Mouse (Mus musculus) adrenal gland (tissue): ENCODE results near the gene Spag9.
"Not testable (repeated sequence)": the region's sequence is repeated elsewhere in the genome, so short reads cannot be mapped to it uniquely, and the experiment has no call there.

ENCODE experiments used
- intact Hi-C: fragments of 180-260 bp; cut with DNase I; formaldehyde crosslinking; loops from one replicate; pipeline ENCODE4 v1.15.1; 2025

The Spag9 gene

DNA sequence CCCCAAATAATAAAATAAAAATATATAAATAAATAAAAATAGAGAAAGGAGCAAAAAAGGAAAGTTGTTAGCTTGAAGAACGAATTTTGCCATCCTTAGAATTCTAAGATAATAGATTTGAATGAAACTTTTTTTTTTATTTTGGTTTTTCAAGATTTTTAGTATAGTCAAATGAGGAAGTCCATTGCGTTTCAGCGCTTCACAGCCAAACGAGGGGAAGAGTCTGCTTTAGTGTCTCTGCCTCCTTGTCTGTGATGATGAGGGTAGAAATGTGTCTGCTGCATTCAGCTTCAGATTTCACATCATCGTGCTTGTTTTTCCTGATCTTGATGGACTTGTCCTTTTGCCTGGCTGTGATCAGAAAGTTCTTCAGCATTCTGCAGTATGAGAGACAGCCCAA is 10.6 kb upstream of the Spag9 start:
- intact Hi-C loops, result no loop called here

DNA sequence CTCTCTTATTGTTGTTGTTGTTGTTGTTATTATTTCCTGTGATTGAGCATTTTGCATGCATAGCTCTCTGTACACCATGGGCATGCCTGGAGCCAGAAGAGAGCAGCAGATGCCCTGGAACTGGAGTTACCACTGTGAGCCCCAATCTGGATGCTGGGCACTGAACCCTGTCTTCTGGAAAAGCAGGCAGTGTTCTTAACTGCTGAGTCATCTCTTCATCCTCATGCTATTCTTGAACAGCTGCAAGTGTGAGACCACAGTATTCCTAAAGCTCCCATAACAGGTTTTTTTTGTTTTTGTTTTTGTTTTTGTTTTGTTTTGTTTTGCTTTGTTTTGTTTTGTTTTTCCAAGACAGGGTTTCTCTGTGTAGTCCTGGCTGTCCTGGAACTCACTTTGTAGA is 9.6 kb upstream of the Spag9 start:
- intact Hi-C loops, result no loop called here

DNA sequence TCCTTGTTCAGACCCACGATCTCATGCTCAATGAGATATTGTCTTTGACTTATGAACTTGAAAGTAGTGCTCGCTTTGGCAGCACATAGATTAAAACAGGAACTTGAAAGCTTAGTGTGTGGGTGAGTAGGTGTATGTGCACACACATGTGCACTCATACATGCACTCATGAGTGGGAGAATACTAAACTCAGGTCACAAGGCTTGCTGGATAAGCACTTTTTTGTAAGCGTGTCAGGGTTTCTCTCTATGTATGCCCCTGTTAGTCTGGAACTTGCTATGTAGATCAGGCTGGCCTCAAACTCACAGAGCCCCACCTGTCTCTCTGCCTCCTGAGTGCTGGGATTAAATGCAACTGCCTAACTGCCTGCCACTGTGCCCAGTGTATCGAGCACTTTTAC is 8.9 kb upstream of the Spag9 start:
- intact Hi-C loops, result no loop called here

DNA sequence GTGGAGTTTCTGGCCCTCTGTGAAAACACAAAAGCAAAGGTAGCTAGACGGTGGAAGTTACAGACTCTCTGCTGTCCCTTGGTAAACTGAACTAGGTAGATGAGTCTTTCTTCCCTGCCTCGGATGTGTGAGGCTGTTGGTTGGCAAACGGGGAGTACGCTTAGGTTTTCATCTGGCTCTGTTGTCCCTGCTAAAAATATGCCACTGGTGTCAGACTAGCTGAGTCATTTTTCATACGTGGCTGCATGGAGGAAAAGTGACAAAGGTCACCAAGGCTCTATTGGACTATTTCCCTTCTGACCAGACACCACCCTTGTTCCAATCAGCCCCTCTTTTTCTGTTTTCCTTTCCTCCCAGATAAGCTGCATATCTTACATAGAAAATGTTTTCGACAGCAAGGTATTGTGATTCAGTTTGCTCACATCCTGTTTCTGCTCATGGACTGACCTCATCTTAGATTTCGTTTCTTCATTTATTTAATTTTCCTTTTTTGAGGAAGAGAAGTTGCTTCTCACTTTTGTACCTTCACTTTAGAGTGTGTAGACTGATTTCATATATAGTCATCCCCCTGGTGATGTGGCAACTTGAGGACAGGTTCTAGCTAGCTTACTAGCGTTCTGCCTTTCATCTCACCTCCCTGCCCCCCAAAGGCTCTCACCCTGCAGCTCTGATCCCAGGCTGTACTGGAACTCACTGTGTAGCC is 8.1 kb upstream of the Spag9 start:
- intact Hi-C loops, result no loop called here

DNA sequence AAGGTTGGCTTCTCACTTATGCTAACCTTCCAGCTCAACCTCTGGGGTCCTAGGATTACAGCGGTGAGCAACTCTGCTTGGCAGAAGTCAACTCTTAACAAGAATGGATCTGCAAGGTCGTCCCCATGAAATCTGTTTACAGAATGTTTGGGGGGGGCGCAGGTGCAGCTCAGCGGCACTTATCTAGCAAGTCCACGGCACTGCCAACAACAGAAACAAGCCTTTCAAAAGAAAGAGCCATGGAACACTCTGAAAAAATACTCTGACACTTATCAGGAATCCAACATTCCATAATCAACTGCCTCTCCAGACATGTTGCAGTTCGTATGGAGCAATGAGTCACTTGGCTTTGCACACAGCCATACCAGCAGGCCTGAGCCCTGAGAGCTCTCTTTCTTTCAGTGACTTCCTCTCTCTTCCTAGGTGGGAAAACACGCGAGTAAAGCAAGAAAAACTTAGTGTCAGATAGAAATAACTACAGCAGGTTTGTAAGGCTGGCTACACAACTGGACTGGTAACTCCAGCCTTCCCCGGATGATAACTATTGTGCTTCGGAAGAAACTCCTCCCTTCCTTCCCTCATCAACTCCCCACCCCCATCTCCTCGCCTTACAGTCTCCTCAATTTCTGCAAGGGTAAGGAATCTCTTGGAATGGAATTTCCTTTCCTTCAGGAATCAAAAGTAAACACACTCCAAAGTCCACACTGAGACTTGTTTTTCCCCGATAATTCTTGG is 7.4 kb upstream of the Spag9 start:
- intact Hi-C loops, result no loop called here

DNA sequence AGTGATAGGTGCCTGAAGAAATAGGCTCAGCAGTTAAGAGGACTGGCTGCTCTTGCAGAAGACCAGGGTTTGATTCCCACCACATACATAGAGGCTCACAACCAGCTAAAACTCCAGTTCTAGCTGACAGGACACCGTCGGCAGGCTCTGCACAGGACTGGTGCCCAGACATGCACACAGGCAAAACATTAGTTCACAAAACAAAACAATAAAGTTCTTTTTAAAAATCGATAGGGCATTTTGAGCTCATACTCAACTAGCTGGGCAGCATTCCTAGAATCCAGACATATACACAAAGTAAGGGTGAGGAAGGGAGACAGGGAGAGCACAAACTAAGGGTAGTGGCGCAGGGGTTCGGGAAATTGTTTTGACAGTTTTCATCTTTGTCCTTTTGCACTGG is 1.4 kb upstream of the Spag9 start:
- intact Hi-C loops, result no loop called here

DNA sequence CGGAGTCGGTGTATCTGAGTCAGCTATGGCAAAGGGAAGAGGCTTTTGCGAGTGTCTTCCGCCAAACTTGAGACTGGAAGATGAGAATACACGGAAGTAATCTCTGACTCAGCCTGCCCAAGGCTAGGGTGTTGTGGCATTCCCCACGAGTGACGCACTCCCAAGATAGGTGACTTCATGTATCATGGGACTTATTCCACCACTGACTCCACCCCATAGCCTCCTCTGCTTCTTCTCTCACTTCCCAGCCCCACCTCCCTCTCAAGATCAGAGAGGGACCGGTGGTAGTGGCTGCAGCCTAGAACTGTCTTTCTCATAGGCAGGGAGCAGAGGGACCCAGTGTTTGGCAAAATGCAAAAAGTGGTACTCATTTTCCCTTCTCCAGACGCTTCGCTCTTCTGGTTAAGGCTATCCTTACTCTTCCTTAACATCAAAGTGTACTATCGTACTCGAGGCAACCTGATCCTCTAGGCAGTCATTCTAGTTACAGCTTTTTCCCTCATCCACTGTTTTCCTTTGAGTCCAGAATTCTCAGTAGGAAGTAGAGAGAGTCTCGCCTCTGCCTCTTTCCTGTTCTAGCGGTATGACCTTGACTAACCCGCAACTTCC is 676 bp upstream of the Spag9 start:
- intact Hi-C loops, result no loop called here

DNA sequence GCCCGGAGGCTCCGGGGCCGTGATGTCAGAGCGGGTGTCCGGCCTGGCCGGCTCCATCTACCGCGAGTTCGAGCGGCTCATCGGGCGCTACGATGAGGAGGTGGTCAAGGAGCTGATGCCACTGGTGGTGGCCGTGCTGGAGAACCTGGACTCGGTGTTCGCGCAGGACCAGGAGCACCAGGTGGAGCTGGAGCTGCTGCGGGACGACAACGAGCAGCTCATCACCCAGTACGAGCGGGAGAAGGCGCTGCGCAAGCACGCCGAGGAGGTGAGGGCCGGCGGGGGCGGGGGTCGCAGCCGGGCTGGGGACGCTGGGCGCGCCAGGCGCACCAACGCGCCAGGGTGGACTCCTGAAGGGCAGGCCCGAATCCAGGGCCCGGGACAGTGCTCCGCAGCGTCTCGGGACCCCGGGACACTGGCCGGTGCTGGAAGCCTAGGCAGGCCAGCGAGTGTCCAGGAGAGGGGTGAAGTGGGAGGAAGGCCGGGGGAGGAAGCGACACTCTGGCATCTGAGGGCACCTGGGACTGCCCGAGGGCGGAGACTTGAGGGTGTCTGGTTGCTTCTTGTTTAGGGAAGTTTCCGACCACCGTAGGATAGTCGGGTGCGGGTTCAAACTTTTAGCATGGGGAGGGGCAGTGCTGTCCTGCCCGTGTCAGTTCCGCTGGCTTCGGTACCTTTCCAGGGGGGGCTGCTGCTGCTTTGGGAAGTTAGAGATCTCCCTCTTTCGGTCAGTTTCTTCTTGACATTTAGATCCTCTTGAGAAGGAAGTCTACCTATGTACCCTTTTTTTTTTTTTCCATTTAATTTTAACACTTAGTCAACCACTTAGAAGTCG is 632 bp downstream of the Spag9 start:
- intact Hi-C loops, result no loop called here

DNA sequence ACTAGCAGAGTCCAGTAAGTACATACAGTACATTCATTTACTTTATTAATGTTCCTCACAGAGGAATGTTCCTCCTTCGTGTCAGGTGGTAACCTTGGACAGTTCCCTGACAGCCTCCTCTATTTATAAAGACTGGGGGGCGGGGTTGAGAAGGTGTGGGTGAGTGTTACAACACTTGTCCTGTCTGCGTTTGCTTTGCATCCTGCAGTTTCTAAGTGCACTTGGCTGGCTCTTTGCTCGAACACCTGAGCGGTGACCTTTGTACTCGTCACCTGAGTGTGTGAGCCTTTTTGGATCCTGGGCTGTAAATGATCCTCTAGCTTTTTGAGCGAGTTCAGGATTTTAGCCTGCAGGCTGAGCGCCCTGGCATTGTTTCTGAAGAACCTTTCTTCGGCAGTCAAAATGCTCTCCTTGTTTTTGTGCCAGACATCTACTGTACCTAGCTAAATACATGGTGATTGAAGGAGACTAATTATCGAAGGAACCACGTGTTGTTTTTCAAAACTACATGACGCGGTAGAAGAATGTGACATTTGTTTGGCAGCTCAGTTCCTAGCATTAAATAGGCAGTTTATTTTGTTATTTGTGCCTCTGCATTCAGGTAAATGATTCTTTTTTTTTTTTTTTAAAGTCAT is 1.4 kb downstream of the Spag9 start:
- intact Hi-C loops, result no loop called here

DNA sequence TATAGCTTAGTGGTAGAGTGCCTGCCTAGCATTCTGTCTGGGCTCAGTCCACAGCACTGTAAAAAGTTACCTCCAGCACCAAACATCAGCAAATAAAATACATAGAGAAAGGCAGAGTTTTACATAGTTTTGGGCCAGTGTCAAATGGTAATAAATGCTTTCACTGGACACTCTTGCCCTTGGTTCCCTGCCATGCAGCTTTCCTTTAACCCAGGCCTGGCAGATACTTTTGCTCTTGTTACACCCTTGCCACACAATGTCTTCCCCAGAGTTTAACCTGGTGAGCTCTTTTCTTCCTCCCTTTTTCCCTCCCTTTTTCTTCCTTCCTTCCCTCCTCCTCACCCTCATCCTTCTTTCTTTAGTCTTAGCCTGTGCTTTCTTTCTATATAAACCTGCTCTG is 3.4 kb downstream of the Spag9 start:
- intact Hi-C loops, result no loop called here

DNA sequence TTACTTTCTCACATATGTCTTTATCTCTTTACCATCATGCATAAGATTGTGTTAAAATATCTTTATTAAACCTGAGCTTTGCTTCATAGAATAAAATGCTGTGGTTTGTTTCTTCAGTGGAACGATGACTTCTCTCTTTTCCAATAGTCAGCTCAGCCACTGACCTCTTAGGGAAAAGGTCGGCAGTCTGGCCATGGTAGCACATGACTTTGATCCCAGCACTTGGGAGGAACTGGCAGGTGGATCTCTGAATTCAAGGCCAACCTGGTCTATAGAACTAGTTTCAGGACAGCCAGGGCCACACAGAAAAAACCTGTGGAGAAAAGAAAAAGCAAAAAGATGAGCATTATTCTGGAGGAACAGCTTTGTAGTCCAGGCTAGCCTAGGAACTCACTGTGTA is 7.5 kb downstream of the Spag9 start:
- intact Hi-C loops, result no loop called here

DNA sequence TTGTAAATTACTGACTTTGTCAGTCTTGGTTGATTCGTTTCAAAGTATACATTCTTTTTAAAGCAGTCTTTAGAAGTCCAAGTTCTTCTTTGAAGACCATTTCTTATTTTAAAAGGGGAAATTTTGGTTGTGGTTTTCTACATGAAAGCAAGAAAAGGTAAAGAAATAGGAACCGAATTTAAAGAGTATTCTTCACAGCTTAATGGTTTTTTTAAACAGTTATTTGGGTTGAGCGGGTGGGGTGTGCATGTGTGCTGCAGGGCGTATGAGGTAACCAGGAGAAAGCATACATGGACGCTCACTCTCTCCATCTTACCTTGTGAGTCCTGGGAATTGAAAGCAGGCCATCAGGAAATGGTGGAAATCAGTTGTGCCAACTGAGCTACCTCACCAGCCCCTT is 23.2 kb downstream of the Spag9 start:
- intact Hi-C loops, result no loop called here

DNA sequence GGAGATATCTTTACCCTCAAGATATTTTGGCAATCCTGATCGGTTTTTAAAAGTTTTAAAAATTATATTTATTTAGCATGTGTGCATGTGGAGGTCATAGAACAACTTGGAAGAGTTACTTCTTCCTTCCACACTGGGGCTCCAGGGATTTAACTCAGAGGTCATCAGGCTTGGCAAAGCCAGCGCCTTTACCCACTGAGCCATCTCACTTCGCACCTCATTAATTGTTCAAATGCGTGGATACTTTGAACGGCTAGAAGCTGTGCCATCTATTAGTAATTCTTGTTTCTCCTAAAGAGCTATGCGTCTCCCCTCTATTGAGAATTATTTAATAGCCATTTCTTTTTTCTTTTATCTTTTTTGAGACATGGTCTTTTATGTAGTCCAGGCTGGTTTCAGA is 24.5 kb downstream of the Spag9 start:
- intact Hi-C loops, result no loop called here

DNA sequence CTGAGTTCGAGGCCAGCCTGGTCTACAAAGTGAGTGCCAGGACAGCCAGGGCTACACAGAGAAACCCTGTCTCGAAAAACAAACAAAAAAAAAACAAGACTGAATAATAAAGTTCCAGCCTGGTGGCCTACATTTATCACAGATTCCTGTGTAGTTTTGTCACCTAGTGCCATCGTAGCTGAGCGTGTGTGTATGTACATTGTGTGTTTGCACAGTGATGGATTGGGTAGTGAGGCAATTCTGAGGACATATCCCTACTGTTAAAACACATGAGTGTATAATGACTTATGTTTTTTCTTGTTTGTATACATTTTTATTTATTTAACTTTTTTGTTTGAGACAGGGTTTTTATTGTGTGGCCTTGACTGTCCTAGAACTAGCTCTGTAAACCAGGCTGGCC is 30.4 kb downstream of the Spag9 start:
- intact Hi-C loops, result no loop called here

DNA sequence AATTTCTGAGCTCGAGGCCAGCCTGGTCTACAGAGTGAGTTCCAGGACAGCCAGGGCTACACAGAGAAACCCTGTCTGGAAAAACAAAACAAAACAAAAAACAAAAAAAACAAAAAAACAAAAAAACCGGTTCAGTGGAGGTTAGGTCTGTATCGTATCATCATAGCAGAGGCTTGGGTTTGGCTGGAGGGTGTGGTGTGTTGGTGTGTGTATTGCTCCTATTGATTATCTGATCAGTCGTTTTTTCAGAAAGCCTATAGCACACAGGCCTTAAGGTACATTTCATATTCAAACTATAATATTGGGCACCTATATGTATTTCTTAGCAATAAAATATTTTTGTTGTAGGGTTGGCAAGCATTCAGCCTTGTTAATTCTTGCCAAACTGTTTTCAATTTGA is 36.2 kb downstream of the Spag9 start:
- intact Hi-C loops, result no loop called here

DNA sequence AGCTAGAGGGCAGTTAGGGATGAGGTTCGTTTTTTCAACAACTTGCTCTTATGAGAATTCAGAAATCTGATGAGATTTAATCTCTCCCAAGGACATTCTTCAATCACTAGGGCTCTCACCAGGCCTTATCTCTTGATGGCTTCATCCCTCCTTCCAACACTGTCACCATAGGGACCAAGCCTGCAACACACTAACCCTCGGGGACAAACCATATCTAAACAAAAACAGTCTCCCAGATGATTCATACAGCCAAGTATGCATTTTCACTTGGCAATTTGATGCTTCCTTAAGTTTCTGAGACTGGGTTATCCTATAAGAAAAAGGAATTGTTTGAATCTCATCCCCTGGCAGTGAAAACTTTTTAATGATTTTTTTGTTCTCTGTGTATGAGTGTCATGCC is 37.1 kb downstream of the Spag9 start:
- intact Hi-C loops, result no loop called here

DNA sequence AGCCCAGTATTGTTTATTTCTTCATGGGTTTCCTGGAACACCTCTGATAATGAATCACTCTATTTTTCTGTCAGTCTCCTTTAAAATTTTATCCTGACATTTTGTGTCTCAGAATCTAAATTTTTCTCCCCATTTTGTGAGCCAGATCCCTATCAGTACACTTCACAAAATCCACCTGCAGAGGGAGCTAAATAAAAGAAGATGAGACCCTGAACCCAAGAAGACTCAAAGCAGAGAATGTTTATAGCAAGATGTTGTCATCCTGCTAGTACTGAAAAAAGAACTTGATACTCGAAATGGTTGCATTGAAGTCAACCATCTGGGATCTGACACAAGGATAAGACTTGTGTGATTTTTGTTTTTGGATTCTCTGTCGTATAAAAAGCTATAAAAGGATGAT is 40.1 kb downstream of the Spag9 start:
- intact Hi-C loops, result loop anchor here (5.0 kb wide), 1 partner anchor 51 kb away; no protein-coding TSS in a partner anchor

DNA sequence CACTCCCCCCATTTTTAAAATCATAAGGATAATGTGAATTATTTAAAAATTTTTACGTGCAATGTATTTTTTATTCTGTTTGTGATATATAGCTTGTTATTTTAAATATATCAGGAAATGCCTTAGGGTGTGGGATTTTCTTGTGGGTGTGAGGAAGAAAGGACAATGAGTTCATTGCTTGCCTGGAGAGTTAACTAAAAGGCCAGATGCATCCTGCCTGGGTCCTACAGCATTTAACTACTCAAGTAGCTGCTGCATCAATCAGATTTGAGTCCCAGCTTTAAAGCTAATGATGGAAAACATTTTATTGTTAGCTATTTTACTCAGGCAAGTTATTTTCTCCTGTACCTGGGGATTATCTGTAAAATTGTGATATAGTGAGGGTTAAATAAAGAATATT is 45.6 kb downstream of the Spag9 start:
- intact Hi-C loops, result no loop called here

DNA sequence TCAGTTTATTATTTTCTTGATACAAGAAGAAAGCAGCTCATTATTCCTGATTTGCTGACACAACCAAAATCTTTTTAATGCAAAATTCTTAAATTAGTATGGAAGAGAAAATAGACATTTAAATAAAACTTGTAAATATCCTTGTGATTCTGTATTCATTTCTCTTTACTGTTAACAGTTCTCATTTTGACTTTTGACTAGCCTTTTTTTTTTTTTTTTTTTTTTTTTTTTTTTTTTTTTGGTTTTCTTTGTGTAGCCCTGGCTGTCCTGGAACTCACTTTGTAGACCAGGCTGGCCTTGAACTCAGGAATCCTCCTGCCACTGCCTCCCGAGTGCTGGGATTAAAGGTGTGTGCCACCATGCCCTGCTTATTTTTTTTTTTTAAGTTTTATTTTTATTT is 46.4 kb downstream of the Spag9 start:
- intact Hi-C loops, result not testable (repeated sequence)

DNA sequence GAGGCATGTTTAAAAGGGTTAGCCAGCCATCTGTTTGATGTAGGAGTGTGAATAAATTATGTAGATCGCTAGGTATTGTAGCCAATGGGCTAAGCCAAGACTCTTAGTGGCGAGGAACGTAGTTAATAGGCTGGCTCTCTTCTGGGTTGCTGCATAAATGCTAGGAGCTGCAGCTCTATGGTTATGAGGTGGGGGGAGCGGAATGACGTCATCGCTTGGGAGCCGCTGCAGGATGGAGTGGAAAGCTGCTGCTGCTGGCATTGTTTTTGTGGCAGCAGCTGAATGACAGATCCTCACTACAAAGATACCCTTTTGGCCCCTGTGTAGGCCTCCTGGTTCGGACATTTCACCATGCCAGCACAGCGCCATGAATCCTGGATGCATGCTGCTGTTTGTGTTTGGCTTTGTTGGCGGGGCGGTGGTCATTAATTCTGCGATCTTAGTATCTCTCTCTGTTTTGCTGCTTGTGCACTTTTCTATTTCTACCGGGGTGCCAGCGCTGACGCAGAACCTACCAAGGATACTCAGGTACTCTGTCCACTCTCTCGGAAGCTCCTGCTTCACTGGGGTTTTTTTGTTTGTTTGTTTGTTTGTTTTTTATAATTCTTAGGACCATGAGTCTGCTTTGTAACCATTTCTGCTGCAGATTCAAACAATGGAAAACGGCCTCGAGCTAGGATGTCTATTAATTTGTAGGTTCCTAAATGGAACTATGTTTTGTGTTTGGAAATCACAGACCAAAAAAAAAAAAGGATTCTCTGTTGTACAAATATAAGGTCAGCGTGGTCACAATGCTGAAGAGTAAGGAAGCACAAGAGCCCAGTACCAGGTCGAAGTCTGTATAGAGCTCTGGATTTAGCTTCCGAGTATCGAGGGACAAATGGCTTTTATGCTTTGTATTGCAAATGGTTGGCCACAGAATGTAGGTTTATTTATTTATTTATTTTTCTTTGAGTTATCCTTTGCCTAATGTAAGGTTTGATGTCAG is 48.4 kb downstream of the Spag9 start:
- intact Hi-C loops, result no loop called here
